Mouse (Mus musculus) bone marrow macrophage, adult 2 months (primary cell): ENCODE results near the gene Sh3d21. TPM values are rescaled to one million over a fixed set of nuclear protein-coding genes. Genes with fewer than 3 reads are reported as not detected.
A peak's percentile ranks its signal among the peaks of the same experiment; 100 is the strongest.

Experiments used
- H3K27ac ChIP-seq: 2 replicates; pipeline ENCODE4 v1.5.1; 2012; ENCODE audit warnings: low read depth, low read length; ENCODE audit not compliant: insufficient read depth
- H3K4me1 ChIP-seq: 2 replicates; pipeline ENCODE4 v1.6.1; 2012; ENCODE audit warnings: low read length; ENCODE audit not compliant: control insufficient read depth, insufficient read depth
- H3K4me3 ChIP-seq: 2 replicates; pipeline ENCODE4 v1.5.1; 2012; ENCODE audit warnings: mild to moderate bottlenecking, low read length, moderate library complexity; ENCODE audit not compliant: insufficient read depth
- CTCF ChIP-seq: IDR thresholded peaks from 2 replicates; pipeline ENCODE4 v1.5.1; 2012; ENCODE audit warnings: low read depth, mild to moderate bottlenecking, low read length, moderate library complexity
- POLR2A ChIP-seq: IDR thresholded peaks from 2 replicates; pipeline ENCODE4 v1.6.1; 2012; ENCODE audit warnings: mild to moderate bottlenecking, low read depth, low read length, borderline replicate concordance
- polyA plus RNA-seq: library from polyadenylated mRNA; stranded (reverse); fragments of >200 nt; gene quantifications from 2 replicates; pipeline ENCODE4 v1.2.4, GENCODE M21; 2012; ENCODE audit not compliant: missing spikeins, insufficient read depth, insufficient read length

Gene Sh3d21
- polyA plus RNA-seq, 1 experiment: 2.0 TPM

GRCm38 (mm10) chr4:126130502-126130901, 32.8 kb downstream of the Sh3d21 start:
- TF ChIP-seq POLR2A (no peak), CTCF (no peak)
- H3K4me1 ChIP-seq: peaks cover 27% of the 10 kb centered on the region
- no peak overlapping the region for H3K27ac ChIP-seq
- no peak overlapping the region for H3K4me3 ChIP-seq

- Histone ChIP-seq H3K4me1 (peaks cover 5% of the 10 kb centered on the region), H3K27ac (no peak overlapping the region), H3K4me3 (no peak overlapping the region)
- TF ChIP-seq CTCF: no peak
- TF ChIP-seq POLR2A: no peak
Measured at GRCm38 (mm10) chr4:126123309-126124040, 39.8 kb downstream of the Sh3d21 start.

GRCm38 (mm10) chr4:126120506-126120905, 42.8 kb downstream of the Sh3d21 start:
- Histone ChIP-seq H3K27ac (no peak overlapping the region), H3K4me1 (no peaks in the 10 kb centered on the region; the same call in 1 of the 2 replicates), H3K4me3 (no peak overlapping the region)
- no peak for TF ChIP-seq POLR2A
- TF ChIP-seq CTCF: no peak

- no peaks in the 10 kb centered on the region; the same call in 1 of the 2 replicates for H3K4me1 ChIP-seq
- no peak overlapping the region for H3K27ac ChIP-seq
- TF ChIP-seq CTCF (no peak), POLR2A (no peak)
- H3K4me3 ChIP-seq: no peak overlapping the region
Measured at GRCm38 (mm10) chr4:126120052-126120451, 43.2 kb downstream of the Sh3d21 start.

GRCm38 (mm10) chr4:126119051-126119450, 44.2 kb downstream of the Sh3d21 start:
- TF ChIP-seq POLR2A (no peak), CTCF (no peak)
- H3K4me3 ChIP-seq: no peak overlapping the region
- H3K27ac ChIP-seq: no peak overlapping the region
- H3K4me1 ChIP-seq: no peaks in the 10 kb centered on the region; the same call in 1 of the 2 replicates

GRCm38 (mm10) chr4:126118651-126119050, 44.6 kb downstream of the Sh3d21 start:
- no peak overlapping the region for H3K4me3 ChIP-seq
- no peak overlapping the region for H3K27ac ChIP-seq
- TF ChIP-seq CTCF (no peak), POLR2A (no peak)
- no peaks in the 10 kb centered on the region; the same call in 1 of the 2 replicates for H3K4me1 ChIP-seq

- Histone ChIP-seq H3K4me1 (peaks cover 9% of the 10 kb centered on the region), H3K27ac (no peak overlapping the region), H3K4me3 (no peak overlapping the region)
- no peak for TF ChIP-seq CTCF
- TF ChIP-seq POLR2A: no peak
Measured at GRCm38 (mm10) chr4:126117116-126117515, 46.2 kb downstream of the Sh3d21 start.

GRCm38 (mm10) chr4:126115871-126116521, 47.3 kb downstream of the Sh3d21 start:
- Histone ChIP-seq H3K4me3 (no peak overlapping the region), H3K4me1 (peaks cover 18% of the 10 kb centered on the region), H3K27ac (no peak overlapping the region)
- no peak for TF ChIP-seq POLR2A
- TF ChIP-seq CTCF: no peak

- no peak overlapping the region for H3K4me3 ChIP-seq
- TF ChIP-seq POLR2A (no peak), CTCF (no peak)
- H3K4me1 ChIP-seq: peaks cover 19% of the 10 kb centered on the region
- H3K27ac ChIP-seq: no peak overlapping the region
Measured at GRCm38 (mm10) chr4:126115411-126115810, 47.9 kb downstream of the Sh3d21 start.

GRCm38 (mm10) chr4:126113943-126114342, 49.3 kb downstream of the Sh3d21 start:
- peaks cover 34% of the 10 kb centered on the region for H3K4me1 ChIP-seq
- TF ChIP-seq POLR2A (no peak), CTCF (peak; percentile 47)
- no peak overlapping the region for H3K27ac ChIP-seq
- H3K4me3 ChIP-seq: no peak overlapping the region
